Mouse (Mus musculus) CH12.LX (cell line): Measurements from ENCODE around the gene Rgs12. TPM values are rescaled to one million over a fixed set of nuclear protein-coding genes. Genes with fewer than 3 reads are reported as not detected.

Experiments used
- DNase-seq: peaks from one replicate; pipeline ENCODE4 v3.0.0-alpha.2; 2013; ENCODE audit errors: extremely low read depth
- H3K27ac ChIP-seq: 2 replicates; pipeline ENCODE4 v1.5.1; 2012; ENCODE audit warnings: low read depth, mild to moderate bottlenecking, control low read depth, moderate library complexity; ENCODE audit not compliant: insufficient read depth
- H3K27me3 ChIP-seq: replicated peaks from 2 replicates; pipeline ENCODE3; 2012; ENCODE audit warnings: inconsistent platforms
- H3K36me3 ChIP-seq, 2 experiments: replicated peaks in 1 of 2; 2 replicates each; pipeline versions ENCODE3 to v1.6.1; 2012; ENCODE audit warnings: inconsistent platforms in 1 of 2, low read length in 1 of 2, mild to moderate bottlenecking in 1 of 2, mixed read lengths in 1 of 2, moderate library complexity in 1 of 2; ENCODE audit not compliant: control insufficient read depth in 1 of 2, insufficient read depth in 1 of 2
- H3K4me1 ChIP-seq, 2 experiments: 2 replicates each; pipeline ENCODE4 v1.6.1; 2012; ENCODE audit warnings: inconsistent platforms in 1 of 2, moderate library complexity in 1 of 2; ENCODE audit not compliant: insufficient read depth in 2 of 2, control insufficient read depth in 1 of 2
- H3K4me2 ChIP-seq: 2 replicates; pipeline ENCODE4 v1.6.1; 2012; ENCODE audit warnings: low read depth, mild to moderate bottlenecking, control low read depth; ENCODE audit not compliant: poor library complexity, insufficient read depth, severe bottlenecking
- H3K4me3 ChIP-seq, 3 experiments: fragments of 150-350 bp in 1 of 3; sonication (generic) in 1 of 3; replicated peaks in 1 of 3; 2 replicates each; pipeline versions ENCODE3 to v1.5.1; 2011 to 2012; ENCODE audit warnings: low read depth in 2 of 3, low read length in 2 of 3, mild to moderate bottlenecking in 2 of 3, moderate library complexity in 2 of 3, control low read depth in 1 of 3, improper control_type of control experiment in 1 of 3, inconsistent platforms in 1 of 3, mixed read lengths in 1 of 3; ENCODE audit not compliant: poor library complexity in 1 of 3
- H3K79me2 ChIP-seq: replicated peaks from 2 replicates; pipeline ENCODE4 v1.6.1; 2012; ENCODE audit warnings: mild to moderate bottlenecking, moderate library complexity; ENCODE audit not compliant: control insufficient read depth, poor library complexity, insufficient read depth, severe bottlenecking; ENCODE audit errors: extremely low read depth
- H3K9ac ChIP-seq: 2 replicates; pipeline ENCODE4 v1.6.1; 2012; ENCODE audit warnings: low read depth, mild to moderate bottlenecking, control low read depth, moderate library complexity; ENCODE audit not compliant: insufficient read depth
- H3K9me3 ChIP-seq: replicated peaks from 2 replicates; pipeline ENCODE3; 2012; ENCODE audit warnings: low read length, inconsistent platforms, mixed read lengths
- BHLHE40 ChIP-seq: IDR thresholded peaks from 2 replicates; pipeline ENCODE4 v1.6.1; 2011; ENCODE audit warnings: mild to moderate bottlenecking, low read depth, low read length, improper control_type of control experiment
- CHD1 ChIP-seq: IDR thresholded peaks from 2 replicates; pipeline ENCODE4 v1.6.1; 2012; ENCODE audit warnings: low read depth, low read length, improper control_type of control experiment, inconsistent platforms
- E2F4 ChIP-seq: IDR thresholded peaks from 2 replicates; pipeline ENCODE4 v1.6.1; 2011; ENCODE audit warnings: low read depth, low read length, improper control_type of control experiment; ENCODE audit not compliant: insufficient replicate concordance
- ELF1 ChIP-seq: IDR thresholded peaks from 2 replicates; pipeline ENCODE4 v1.6.1; 2014; ENCODE audit warnings: low read depth, mild to moderate bottlenecking, inconsistent platforms, low read length, improper control_type of control experiment
- MAFK ChIP-seq: IDR thresholded peaks from 2 replicates; pipeline ENCODE4 v1.6.1; 2011; ENCODE audit warnings: low read length, improper control_type of control experiment; ENCODE audit not compliant: insufficient replicate concordance
- MAZ ChIP-seq: IDR thresholded peaks from 2 replicates; pipeline ENCODE4 v1.6.1; 2012; ENCODE audit warnings: low read depth, mild to moderate bottlenecking, inconsistent platforms, low read length, improper control_type of control experiment, moderate library complexity
- NELFE ChIP-seq: IDR thresholded peaks from 2 replicates; pipeline ENCODE4 v1.6.1; 2011; ENCODE audit warnings: low read depth, low read length, improper control_type of control experiment
- POLR2A ChIP-seq: IDR thresholded peaks from 2 replicates; pipeline ENCODE4 v1.6.1; 2011; ENCODE audit warnings: low read depth, mild to moderate bottlenecking, improper control_type of control experiment, low read length
- POLR2AphosphoS2 ChIP-seq: IDR thresholded peaks from 2 replicates; pipeline ENCODE4 v1.6.1; 2011; ENCODE audit warnings: low read depth, low read length, improper control_type of control experiment
- dilution Hi-C: fragments of 300-500 bp; cut with MboI; formaldehyde crosslinking; loops from 2 replicates; pipeline ENCODE4 v1.14.3; 2020; ENCODE audit warnings: low sequenced_read_pairs; ENCODE audit not compliant: extremely low pct_unique_long_range_greater_than_20kb, extremely low pct_ligation_motif_present
- in situ Hi-C: fragments of 300-500 bp; cut with MboI; formaldehyde crosslinking; loops from 3 replicates; pipeline ENCODE4 v1.14.3; 2019; ENCODE audit warnings: low sequenced_read_pairs, low pct_ligation_motif_present, low pct_unique_long_range_greater_than_20kb, mixed read lengths
- polyA plus RNA-seq: library from polyadenylated mRNA; unstranded; fragments of >175 nt; gene quantifications from 2 replicates; pipeline ENCODE4 v1.2.1, GENCODE M21; 2012; ENCODE audit warnings: low read depth; ENCODE audit not compliant: insufficient read length
- total RNA-seq, 2 experiments: library from RNA; depleted of rRNA; stranded (reverse); fragments of 300-350 nt in 1 of 2; fragments of >200 nt in 1 of 2; gene quantifications; 2 replicates each; pipeline ENCODE4 v1.2.3; 2012 to 2014

Rgs12 gene
- total and polyA plus RNA-seq, 3 experiments, result 6.8 to 9.8 (median 8.1) TPM

GRCm38 (mm10) chr5:34941710-34942470, 7.4 kb upstream of the Rgs12 start:
- Histone ChIP-seq H3K4me2 (no peak overlapping the region), H3K79me2 (no peaks in the 10 kb centered on the region), H3K27me3 (peaks cover 76% of the 10 kb centered on the region), H3K4me1 (no peaks in the 10 kb centered on the region), H3K9ac (no peak overlapping the region), H3K27ac (no peak overlapping the region), H3K9me3 (no peaks in the 10 kb centered on the region), H3K4me3 (no peak overlapping the region), H3K36me3 (no peaks in the 10 kb centered on the region)
- dilution Hi-C loops (no loop called here), in situ Hi-C loops (no loop called here)
- no peak for TF ChIP-seq MAFK
- TF ChIP-seq CHD1, result no peak
- no peak for TF ChIP-seq POLR2A
- no peak for DNase-seq

- Histone ChIP-seq H3K79me2 (no peaks in the 10 kb centered on the region), H3K4me1 (peaks cover 0 to 4% of the 10 kb centered on the region in 2 experiments; a peak in 3 of 4 replicates), H3K36me3 (no peaks in the 10 kb centered on the region), H3K4me3 (no peak overlapping the region), H3K27me3 (peaks cover 79% of the 10 kb centered on the region), H3K4me2 (no peak overlapping the region), H3K27ac (no peak overlapping the region), H3K9ac (no peak overlapping the region), H3K9me3 (no peaks in the 10 kb centered on the region)
- dilution Hi-C loops (no loop called here), in situ Hi-C loops (no loop called here)
- DNase-seq, result no peak
- 0 out of 2 replicates have a peak, but pooled peaks have one; percentile 15 for TF ChIP-seq BHLHE40
- no peak for TF ChIP-seq ELF1
These were observed 5.8 kb upstream of the Rgs12 start for GRCm38 (mm10) chr5:34943428-34943827.

GRCm38 (mm10) chr5:34949769-34950211, 545 bp downstream of the Rgs12 start:
- Histone ChIP-seq H3K4me1 (peaks cover 3 to 10% of the 10 kb centered on the region in 2 experiments; a peak in 3 of 4 replicates), H3K4me2 (peak overlapping the region; percentile 71), H3K9ac (peak overlapping the region; percentile 65), H3K9me3 (peaks cover 19% of the 10 kb centered on the region), H3K36me3 (no peaks in the 10 kb centered on the region), H3K27ac (no peak overlapping the region), H3K79me2 (no peaks in the 10 kb centered on the region), H3K27me3 (peaks cover 88% of the 10 kb centered on the region), H3K4me3 (peak overlapping the region; percentile 42 to 60 (median 57))
- no peak for TF ChIP-seq MAZ
- TF ChIP-seq NELFE, result no peak
- TF ChIP-seq E2F4, result no peak
- TF ChIP-seq POLR2AphosphoS2, result no peak
- in situ Hi-C loops (no loop called here), dilution Hi-C loops (no loop called here)
- no peak for DNase-seq
